Mouse (Mus musculus): Measurements from ENCODE around the gene Wdr31. TPM values are rescaled to one million over a fixed set of nuclear protein-coding genes. Genes with fewer than 3 reads are reported as not detected.
A peak's percentile ranks its signal among the peaks of the same experiment; 100 is the strongest.
"Not testable (repeated sequence)": the region's sequence is repeated elsewhere in the genome, so short reads cannot be mapped to it uniquely, and the experiment has no call there.

Gene Wdr31
- polyA plus RNA-seq, 1 experiment, result 10.5 TPM

- H3K27ac ChIP-seq (ENCODE audit: insufficient read depth, low read depth, low read length), result no peak overlapping the region
These were observed 14.9 kb upstream of the Wdr31 start for GRCm38 (mm10) chr4:62485450-62486161.

GRCm38 (mm10) chr4:62484928-62485327 lies 14.2 kb upstream of the Wdr31 start:
- TF ChIP-seq CTCF (conservative IDR thresholded peaks at IDR 0.05; ENCODE audit: insufficient read depth, insufficient read length, low read depth, low read length), result no peak
- TF ChIP-seq POLR2A (IDR thresholded peaks at IDR 0.05; ENCODE audit: low read depth, low read length), result no peak
- no peak overlapping the region for H3K4me3 ChIP-seq (ENCODE audit: insufficient read depth, low read depth, low read length)
- no peaks in the 10 kb centered on the region for H3K27me3 ChIP-seq (replicated peaks; ENCODE audit: control insufficient read depth, insufficient read depth, low read length)
- H3K36me3 ChIP-seq (ENCODE audit: control insufficient read depth, insufficient read depth, low read length), result no peaks in the 10 kb centered on the region; the same call in 1 of the 2 replicates
- H3K27ac ChIP-seq (ENCODE audit: insufficient read depth, low read depth, low read length), result no peak overlapping the region
- no peak for DNase-seq
- 0 out of 2 replicates have a peak, but pooled peaks cover 4% of the 10 kb centered on the region for H3K4me1 ChIP-seq (ENCODE audit: control insufficient read depth, insufficient read depth, low read length)
- WGBS, result 81% methylated on average over 3 of the region's 3 CpGs

More at GRCm38 (mm10) chr4:62485450-62486161, 14.9 kb upstream of the Wdr31 start:
- no peak for DNase-seq
- WGBS, result 74% methylated on average over 8 of the region's 8 CpGs
- 0 out of 2 replicates have a peak, but pooled peaks cover 2% of the 10 kb centered on the region for H3K4me1 ChIP-seq (ENCODE audit: control insufficient read depth, insufficient read depth, low read length)
- H3K4me3 ChIP-seq (ENCODE audit: insufficient read depth, low read depth, low read length), result no peak overlapping the region
- H3K27me3 ChIP-seq (replicated peaks; ENCODE audit: control insufficient read depth, insufficient read depth, low read length), result no peaks in the 10 kb centered on the region
- TF ChIP-seq CTCF (conservative IDR thresholded peaks at IDR 0.05; ENCODE audit: insufficient read depth, insufficient read length, low read depth, low read length) (no peak), POLR2A (IDR thresholded peaks at IDR 0.05; ENCODE audit: low read depth, low read length) (no peak)
- H3K36me3 ChIP-seq (ENCODE audit: control insufficient read depth, insufficient read depth, low read length), result no peaks in the 10 kb centered on the region; the same call in 1 of the 2 replicates

GRCm38 (mm10) chr4:62480709-62481605 lies 10.3 kb upstream of the Wdr31 start:
- peak; percentile 50 for DNase-seq
- H3K36me3 ChIP-seq (ENCODE audit: control insufficient read depth, insufficient read depth, low read length), result no peaks in the 10 kb centered on the region
- WGBS, result 25% methylated on average over 10 of the region's 10 CpGs
- no peaks in the 10 kb centered on the region for H3K27me3 ChIP-seq (replicated peaks; ENCODE audit: control insufficient read depth, insufficient read depth, low read length)
- TF ChIP-seq POLR2A (IDR thresholded peaks at IDR 0.05; ENCODE audit: low read depth, low read length) (no peak), CTCF (conservative IDR thresholded peaks at IDR 0.05; ENCODE audit: insufficient read depth, insufficient read length, low read depth, low read length) (no peak)
- peak overlapping the region; percentile 3 for H3K4me3 ChIP-seq (ENCODE audit: insufficient read depth, low read depth, low read length)
- H3K4me1 ChIP-seq (ENCODE audit: control insufficient read depth, insufficient read depth, low read length), result peaks cover 11% of the 10 kb centered on the region; the same call in 1 of the 2 replicates
- peak overlapping the region; percentile 48; the same call in 1 of the 2 replicates for H3K27ac ChIP-seq (ENCODE audit: insufficient read depth, low read depth, low read length)

GRCm38 (mm10) chr4:62479937-62480708 lies 9.4 kb upstream of the Wdr31 start, which contains the start of gene Bspry:
Bspry (plus strand) TSS chr4:62480053.
- H3K27me3 ChIP-seq (replicated peaks; ENCODE audit: control insufficient read depth, insufficient read depth, low read length), result no peaks in the 10 kb centered on the region
- 2% methylated on average over 71 of the region's 71 CpGs for WGBS
- H3K27ac ChIP-seq (ENCODE audit: insufficient read depth, low read depth, low read length), result peak within 1 kb of the TSS; percentile 48; the same call in 1 of the 2 replicates
- TF ChIP-seq POLR2A (IDR thresholded peaks at IDR 0.05; ENCODE audit: low read depth, low read length) (no peak), CTCF (conservative IDR thresholded peaks at IDR 0.05; ENCODE audit: insufficient read depth, insufficient read length, low read depth, low read length) (no peak)
- DNase-seq, result peak; percentile 87
- H3K36me3 ChIP-seq (ENCODE audit: control insufficient read depth, insufficient read depth, low read length), result no peaks in the 10 kb centered on the region
- H3K4me3 ChIP-seq (ENCODE audit: insufficient read depth, low read depth, low read length), result peak within 1 kb of the TSS; percentile 56
- peaks cover 17% of the 10 kb centered on the region for H3K4me1 ChIP-seq (ENCODE audit: control insufficient read depth, insufficient read depth, low read length)

- 9% methylated on average over 11 of the region's 11 CpGs for WGBS
- H3K36me3 ChIP-seq (ENCODE audit: control insufficient read depth, insufficient read depth, low read length); DNase-seq; H3K27me3 ChIP-seq (replicated peaks; ENCODE audit: control insufficient read depth, insufficient read depth, low read length); H3K27ac ChIP-seq (ENCODE audit: insufficient read depth, low read depth, low read length): not testable (repeated sequence)
- peak; percentile 33 for TF ChIP-seq CTCF (conservative IDR thresholded peaks at IDR 0.05; ENCODE audit: insufficient read depth, insufficient read length, low read depth, low read length)
- peak overlapping the region; percentile 56 for H3K4me3 ChIP-seq (ENCODE audit: insufficient read depth, low read depth, low read length)
- peaks cover 17% of the 10 kb centered on the region for H3K4me1 ChIP-seq (ENCODE audit: control insufficient read depth, insufficient read depth, low read length)
These were observed 8.9 kb upstream of the Wdr31 start for GRCm38 (mm10) chr4:62479593-62479936.

- TF ChIP-seq POLR2A (IDR thresholded peaks at IDR 0.05; ENCODE audit: low read depth, low read length), result no peak
- TF ChIP-seq CTCF (conservative IDR thresholded peaks at IDR 0.05; ENCODE audit: insufficient read depth, insufficient read length, low read depth, low read length), result no peak
These were observed 7.0 kb upstream of the Wdr31 start for GRCm38 (mm10) chr4:62477542-62478244.

More at GRCm38 (mm10) chr4:62477542-62478244, 7.0 kb upstream of the Wdr31 start:
- peaks cover 17% of the 10 kb centered on the region for H3K4me1 ChIP-seq (ENCODE audit: control insufficient read depth, insufficient read depth, low read length)
- H3K27me3 ChIP-seq (replicated peaks; ENCODE audit: control insufficient read depth, insufficient read depth, low read length), result no peaks in the 10 kb centered on the region
- H3K4me3 ChIP-seq (ENCODE audit: insufficient read depth, low read depth, low read length), result no peak overlapping the region
- 90% methylated on average over 6 of the region's 6 CpGs for WGBS
- no peaks in the 10 kb centered on the region for H3K36me3 ChIP-seq (ENCODE audit: control insufficient read depth, insufficient read depth, low read length)
- DNase-seq, result no peak
- no peak overlapping the region for H3K27ac ChIP-seq (ENCODE audit: insufficient read depth, low read depth, low read length)
